Mouse (Mus musculus) liver, postnatal 0 days (tissue): ENCODE data around the gene Senp6.
"Not testable (repeated sequence)": the region's sequence is repeated elsewhere in the genome, so short reads cannot be mapped to it uniquely, and the experiment has no call there.

ENCODE experiments used
- CTCF ChIP-seq: sonication (generic); IDR thresholded peaks from 2 replicates; pipeline ENCODE4 v1.5.1; 2016; ENCODE audit warnings: antibody characterized with exemption, low read depth
- EP300 ChIP-seq: IDR thresholded peaks from 2 replicates; pipeline ENCODE4 v1.6.1; 2016; ENCODE audit warnings: antibody characterized with exemption, low read depth, mild to moderate bottlenecking

DNA sequence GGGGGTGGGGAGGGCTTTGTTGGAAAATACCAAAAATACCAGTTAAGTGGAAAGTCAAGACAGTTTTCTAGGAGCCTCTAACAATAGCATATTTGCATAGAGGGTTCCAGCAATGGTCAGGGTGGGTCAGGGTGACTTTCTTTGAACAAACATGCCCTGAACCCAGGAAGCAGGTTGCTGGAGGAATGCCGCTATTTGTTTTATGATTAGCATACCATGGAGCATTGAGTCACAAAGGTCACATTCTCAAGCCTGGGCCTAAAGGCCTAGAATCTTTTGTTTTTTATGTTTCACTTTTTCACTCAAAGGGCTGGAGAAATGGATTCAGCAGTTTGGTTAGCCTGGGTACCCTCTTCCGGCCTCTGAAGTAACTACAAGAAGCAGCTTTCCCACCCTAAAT lies 1.2 kb upstream of the Senp6 start:
- not testable (repeated sequence) for TF ChIP-seq CTCF, EP300
